Mouse (Mus musculus) gastrocnemius, adult 18-20 months (tissue): Measurements from ENCODE around the gene Papola. TPM values are rescaled to one million over a fixed set of nuclear protein-coding genes. Genes with fewer than 3 reads are reported as not detected.
"Not testable (repeated sequence)": the region's sequence is repeated elsewhere in the genome, so short reads cannot be mapped to it uniquely, and the experiment has no call there.

Source experiments
- DNase-seq: peaks from one replicate; pipeline ENCODE4 v3.0.0; 2021; ENCODE audit warnings: low spot score
- total RNA-seq, 2 experiments: library from RNA; stranded (reverse); gene quantifications; 2 replicates each; pipeline ENCODE4 v1.2.3; 2021

Gene Papola
- total RNA-seq, 2 experiments from 2014 or later, result 66.2 to 85.3 TPM

DNA sequence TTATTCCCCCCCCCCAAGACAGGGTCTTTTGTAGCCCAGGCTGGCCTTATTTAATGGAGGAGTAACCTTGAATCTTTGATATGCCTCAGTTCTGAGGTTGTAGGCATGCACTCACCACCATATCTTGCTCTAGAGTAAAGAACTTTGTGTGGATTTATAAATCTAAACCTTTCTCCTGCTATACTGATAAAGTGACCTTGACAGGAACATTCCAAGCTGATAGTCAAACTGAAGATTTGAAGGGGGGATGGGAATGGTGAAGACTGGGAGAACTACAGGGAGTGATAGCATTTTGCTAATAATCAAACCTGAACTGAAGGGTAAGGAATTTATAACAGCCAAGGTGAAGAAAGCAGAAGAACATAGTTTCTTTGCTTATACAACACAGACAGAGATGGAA lies 13.5 kb downstream of the Papola start:
- DNase-seq, result no peak

DNA sequence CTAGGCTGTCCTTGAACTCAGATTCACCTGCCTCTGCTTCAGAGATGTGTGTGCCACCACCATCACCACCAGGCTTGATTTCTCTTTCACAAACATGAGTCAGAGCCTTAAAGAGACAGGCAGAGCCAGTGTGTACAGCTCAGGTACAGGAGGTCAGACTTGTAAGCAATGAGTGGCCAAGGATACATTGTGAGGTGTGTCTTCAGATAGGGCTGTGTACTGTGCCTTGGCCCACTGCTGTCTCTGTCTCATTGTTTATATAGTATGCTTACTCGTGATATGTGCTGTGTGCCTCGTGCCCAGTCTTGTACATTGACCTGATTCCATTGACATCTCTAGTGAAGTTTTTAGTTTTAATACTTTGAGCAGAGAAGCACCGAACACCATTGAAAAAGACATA lies 21.3 kb downstream of the Papola start:
- no peak for DNase-seq

DNA sequence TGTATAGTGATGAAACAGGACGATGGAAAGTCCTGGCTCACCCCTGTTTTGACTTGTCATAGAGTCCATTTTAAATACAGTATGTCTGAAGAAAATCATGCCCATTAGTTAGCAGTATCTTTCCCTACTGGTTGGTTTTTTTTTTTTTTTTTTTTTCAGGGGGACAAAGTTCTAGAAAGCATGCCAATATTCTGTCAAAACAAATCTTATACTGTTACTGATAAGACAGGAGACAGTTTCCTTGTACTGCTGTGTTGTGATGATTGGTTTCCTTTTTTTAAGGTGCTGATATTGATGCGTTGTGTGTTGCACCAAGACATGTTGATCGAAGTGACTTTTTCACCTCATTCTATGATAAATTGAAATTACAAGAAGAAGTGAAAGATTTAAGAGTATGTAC lies 21.7 kb downstream of the Papola start:
- DNase-seq, result no peak

DNA sequence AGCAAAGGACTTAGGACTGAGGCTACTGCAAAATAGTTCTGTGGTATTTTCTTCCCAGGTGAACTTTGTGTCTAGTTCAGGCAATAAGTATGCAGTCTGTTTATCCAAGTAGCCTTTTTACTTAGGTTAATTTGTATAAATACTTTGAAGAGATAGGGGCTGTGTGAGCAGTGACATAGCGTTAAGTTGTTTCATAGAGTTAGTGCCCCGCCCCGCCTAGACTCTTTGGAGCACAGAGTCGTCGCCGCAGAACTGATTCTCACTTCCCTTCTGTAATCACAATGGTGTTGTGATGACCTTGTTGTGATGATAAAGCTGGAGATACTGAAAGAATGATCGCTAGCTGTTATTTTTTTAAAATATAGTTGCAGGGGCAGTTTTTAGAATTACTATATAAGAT lies 22.9 kb downstream of the Papola start:
- no peak for DNase-seq

DNA sequence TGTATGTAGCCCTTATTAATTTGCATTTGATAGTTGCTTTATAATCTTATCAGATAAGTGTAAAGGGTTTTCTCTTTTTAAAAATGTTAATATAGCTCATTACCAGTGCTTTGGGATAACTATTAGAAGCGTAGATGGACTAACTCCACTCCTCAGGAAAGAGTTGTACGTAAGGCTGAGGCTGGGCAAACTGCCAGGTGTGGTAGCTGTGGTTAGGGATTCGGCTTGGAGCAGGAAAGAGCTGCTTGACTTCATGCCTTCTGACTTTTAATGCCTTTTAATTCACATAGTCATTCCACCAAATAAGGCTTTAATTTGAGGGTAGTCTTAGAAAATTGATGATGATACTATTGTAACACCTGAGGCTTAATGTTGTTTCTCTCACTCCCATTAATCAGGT lies 24.5 kb downstream of the Papola start:
- no peak for DNase-seq

DNA sequence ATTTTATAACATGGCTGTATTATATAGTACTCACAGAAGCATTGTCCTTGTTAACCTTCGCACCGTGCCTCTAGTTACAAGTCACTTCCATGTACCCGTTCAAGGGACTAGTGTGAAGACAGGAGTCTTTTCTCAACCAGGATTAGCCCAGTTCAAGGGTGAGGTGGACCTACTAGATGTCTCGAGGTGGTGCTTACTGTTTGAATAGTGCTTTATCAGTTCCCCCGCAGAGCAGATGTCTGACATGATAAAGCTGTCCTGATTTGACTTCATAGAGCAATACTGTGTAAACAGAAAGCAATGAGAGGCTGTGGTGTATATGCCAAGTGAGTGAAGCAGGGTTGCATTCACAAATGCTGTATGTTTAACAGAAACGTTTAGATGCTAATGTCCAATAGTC lies 26.1 kb downstream of the Papola start:
- no peak for DNase-seq

DNA sequence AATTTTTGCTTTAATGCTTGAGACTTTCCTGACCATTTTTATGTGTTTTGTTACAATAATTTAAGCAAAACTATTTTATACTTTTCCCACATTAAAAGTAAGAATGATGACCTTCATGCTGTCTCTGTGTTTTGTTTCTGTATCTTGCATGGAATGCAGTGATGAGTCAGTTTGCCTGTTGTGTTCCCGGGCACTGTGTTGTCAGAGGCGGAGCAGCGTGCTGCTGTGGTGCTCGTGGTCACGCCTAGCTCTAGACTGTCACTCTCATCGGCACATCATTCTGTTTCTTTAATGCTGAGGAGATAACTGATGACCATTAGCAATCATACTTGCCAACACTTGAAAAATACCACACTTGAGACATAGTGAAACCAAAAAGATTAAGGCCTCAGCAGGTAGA lies 29.5 kb downstream of the Papola start:
- no peak for DNase-seq

DNA sequence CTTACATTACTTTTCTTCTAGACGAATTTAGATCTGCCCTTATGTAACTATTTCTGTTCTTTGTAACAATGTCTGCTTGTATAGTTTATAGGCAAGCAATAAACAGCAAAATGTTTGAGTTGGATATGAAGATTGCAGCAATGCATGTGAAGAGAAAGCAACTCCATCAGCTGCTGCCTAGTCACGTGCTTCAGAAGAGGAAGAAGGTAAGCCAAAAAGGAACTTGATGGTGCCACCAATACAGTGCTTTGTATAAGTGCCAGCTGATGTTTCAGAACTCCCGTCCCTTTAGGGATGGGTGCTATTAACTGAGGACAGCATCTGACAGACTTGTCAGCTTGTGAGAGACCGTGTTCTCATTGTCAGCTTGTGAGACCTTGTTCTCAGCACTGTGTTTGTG lies 39.0 kb downstream of the Papola start:
- DNase-seq, result no peak

DNA sequence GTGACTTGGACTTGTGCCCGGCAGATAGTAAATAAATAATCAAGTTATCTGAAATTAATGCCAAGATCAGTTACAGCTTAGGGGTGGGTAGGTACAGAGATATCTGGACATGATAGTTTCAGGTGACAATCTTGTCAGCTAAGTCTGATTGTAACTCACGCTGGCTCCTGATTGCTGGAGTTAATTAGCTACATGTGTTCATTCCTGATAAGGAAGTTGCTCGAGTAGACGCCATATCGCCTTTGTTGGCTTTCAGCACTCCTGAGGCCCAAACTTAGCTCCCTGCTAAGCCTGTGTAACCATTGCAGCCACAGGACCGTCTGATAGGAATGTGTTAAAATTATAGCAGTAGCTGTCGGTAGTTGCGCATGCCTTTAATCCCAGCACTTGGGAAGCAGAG lies 40.2 kb downstream of the Papola start:
- no peak for DNase-seq

DNA sequence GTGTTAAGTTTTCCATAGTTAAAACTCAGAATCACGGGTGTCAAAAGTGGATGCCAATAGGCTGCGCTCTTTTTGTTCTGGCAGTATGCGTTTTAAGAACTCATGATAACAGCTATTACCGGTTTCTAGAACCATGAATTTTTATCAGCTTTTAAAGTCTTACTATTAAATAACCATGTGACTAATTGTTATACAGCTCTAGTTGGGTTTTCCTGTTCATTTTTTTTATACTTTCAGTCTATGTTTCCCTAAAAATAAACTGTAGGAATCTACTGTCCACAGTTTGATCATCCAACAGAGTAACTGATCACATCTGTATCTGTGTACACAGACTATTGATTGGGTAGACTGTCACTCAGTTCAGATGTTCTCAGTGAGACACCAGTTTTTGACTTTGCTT lies 40.8 kb downstream of the Papola start:
- no peak for DNase-seq

DNA sequence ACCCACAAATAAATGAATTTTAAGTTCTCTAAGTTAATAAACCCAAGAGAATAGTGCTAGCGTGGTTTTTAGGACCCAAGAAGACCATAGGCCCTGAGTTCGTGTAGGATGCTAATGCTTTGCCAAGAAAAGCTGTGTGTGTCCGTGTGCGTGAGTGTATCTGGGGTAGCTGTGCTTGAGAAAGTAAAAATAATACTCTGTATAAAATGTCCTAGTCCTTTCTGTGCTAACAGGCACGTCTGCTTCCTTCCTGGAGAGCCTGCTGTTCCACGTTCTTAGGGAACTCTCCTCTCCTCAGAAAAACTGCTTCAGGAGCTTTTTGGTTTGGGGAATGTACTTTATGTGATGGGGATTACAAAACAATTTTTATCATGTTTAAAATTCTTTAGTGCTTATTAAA lies 48.0 kb downstream of the Papola start:
- DNase-seq, result no peak

DNA sequence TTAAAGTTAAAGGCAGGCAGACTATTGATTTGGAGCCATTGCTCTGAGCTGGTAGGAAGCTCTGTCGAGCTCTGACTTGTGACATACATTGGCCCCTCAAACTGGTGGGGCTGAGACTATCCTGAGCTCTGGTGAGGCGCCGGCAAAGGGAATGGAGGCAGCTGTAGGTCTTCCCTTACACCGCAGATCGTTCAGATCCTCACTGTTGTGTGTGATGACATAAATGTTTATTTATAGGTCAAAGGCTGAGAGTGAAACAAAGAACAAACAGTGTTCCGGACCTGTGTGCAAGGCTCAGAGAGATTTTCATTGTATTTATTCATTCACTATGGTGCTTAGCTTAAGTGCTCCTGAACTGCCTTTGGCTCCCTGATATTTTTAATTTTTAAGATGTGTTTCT lies 50.4 kb downstream of the Papola start:
- no peak for DNase-seq

DNA sequence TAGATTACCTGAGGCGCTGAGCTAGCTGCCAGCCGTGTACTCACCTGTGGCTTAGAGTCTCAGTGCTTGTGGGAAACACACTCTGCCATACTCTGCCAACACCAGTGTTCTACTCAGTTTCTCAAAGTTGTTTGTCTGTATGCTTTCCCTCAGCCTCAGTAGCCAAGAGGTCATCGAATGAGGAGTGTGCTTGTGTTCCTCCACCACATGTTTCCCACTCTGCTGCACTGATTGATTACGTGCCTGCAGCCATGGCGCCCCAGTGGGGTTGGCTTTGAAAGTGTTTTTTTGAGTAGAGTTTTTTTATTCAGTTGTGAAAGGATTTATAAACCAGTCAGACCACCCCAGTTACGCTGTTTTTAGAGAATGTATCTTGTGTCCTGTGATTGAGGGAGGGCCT lies 51.1 kb downstream of the Papola start:
- no peak for DNase-seq

DNA sequence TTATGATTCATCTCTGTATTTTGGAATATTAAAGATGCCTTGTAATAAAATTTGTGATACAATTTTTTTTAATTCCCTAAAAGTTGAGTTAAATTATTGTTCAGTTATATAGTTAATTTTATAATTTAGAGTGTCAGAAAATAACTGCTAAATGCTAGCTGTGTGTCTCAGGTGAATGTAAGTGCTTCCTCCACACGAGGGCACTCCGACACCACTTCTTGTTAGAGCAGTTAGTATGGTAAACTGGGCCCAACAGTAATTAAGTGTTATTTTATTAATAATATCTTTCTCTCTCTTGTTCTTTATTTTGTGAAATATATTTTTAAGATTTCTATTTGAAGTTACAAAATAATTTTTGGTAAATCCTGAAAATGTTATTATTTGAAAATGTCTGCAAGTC lies 51.7 kb downstream of the Papola start:
- DNase-seq, result no peak

DNA sequence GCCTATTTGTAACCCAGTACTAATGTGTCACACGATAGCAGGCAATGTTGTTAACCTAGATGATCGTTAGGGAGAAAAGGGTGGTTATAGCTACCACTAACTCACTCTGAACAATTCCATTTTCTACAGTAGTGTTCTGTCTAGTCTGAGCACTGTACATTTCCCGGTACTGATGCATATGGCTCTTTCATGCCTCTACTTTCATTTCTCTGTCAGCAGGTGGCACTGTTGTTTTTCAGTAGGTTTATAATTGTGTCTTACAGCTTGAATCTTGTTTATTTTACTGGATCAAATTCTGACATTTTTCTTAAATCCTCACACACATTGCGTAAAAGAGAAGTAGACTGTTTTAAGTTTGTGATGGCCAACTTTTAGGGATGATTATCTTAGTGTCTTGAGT lies 54.6 kb downstream of the Papola start:
- DNase-seq, result no peak

DNA sequence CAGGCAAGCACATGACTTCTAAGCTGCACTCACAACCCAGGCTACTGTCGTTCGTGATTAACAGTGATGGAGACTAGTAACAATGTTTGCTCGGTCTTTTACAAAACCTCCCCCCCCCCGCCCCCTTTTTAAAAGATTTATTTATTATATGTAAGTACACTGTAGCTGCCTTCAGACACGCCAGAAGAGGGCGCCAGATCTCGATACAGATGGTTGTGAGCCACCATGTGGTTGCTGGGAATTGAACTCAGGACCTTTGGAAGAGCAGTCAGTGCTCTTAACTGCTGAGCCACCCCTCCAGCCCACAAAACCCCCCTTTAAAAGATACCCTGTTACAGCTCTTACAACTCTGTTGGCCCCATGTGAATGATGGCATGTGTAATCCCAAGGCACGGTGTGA lies 56.1 kb downstream of the Papola start:
- not testable (repeated sequence) for DNase-seq

DNA sequence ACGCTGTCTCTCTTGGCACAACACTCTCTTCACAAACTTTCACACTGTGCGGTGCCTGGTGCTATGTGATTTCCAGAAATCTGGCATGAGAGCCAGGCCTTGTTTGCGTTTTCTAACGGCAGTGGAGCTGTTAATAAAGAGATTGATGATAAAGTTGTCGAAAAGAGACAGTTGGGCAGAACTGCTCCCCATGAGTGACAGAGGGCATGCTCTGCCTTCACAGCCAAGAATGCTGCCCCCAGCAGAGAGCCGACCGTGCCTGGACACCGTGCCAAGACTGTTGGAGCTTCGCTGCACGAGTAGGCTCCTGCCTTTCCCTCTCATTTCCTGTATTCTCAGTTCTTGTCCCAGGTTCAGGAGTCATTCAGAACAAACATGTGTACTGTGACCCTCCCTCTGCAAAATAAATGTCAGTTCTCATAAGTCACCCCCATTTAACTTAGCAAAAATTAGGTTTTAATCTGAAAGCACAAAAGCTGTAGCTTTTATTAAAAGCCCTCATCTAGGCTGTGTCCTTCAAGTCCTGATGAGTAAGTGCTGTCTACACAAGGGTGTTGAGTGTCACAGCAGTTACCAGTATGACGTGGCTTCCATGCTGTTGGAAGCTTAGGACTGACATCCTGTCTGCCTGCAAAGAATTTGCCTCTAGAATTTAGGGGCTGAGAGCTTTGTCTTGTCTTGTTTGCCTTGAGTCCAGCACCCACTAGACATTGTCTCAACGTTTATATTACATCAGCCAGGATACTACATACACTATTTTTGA lies 58.9 kb downstream of the Papola start:
- DNase-seq, result no peak

DNA sequence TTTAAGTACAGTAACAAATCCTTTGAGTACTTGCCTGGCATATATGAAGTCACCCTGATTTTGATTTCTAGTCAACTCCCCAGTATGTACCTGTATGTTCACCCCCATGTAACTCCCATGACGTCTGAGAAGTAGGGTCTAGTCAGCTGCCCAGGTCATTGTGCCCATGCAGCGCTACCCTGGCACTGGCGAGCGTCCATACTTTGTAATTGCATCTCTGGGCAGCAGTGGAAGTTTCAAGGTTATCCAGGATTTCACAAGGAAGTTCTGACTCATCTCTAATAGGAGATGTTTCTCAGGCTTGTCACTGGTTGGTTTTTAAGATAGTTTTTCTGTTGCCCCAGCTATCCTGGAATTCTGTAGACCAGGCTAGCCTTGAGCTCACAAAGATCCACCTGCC lies 59.9 kb downstream of the Papola start:
- peak; percentile 37 for DNase-seq

DNA sequence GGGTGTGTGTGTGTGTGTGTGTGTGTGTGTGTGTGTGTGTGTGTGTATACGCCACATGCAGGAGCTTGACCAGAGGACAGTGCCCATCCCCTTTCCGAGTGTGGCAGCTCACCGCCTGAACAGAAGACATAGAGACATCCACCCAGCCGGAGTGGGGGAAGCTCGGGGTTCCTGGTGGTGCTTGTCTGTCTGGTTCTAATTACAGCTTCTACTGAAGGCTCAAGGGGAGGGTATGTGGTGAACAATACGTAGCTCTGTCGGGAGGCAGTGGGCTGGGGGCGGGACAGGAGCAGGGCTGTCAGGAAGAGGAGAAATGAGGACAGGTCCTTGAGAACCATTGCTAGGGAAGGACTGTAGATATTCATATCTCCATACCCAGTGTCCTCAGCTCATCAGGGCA lies 64.6 kb downstream of the Papola start:
- no peak for DNase-seq

DNA sequence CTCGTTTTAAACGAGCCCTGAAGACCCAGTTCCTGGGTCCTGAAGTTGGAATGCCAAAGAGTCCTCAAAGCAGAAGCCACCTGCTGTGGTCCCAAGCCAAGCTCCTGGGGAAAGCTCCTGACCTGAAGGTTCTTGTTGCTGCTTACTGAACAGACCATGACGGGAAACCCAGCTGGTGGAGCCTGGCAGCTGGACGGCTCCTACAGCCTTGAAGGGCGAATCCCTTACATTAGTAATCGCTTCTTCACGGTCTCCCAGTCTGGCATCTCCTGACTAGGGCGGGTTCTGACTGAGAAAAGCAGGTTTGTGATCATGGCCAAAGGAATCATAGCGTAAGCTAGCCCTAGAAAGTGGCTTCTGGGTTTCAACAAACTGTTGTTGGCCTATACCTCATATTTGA lies 66.2 kb downstream of the Papola start:
- DNase-seq, result no peak

DNA sequence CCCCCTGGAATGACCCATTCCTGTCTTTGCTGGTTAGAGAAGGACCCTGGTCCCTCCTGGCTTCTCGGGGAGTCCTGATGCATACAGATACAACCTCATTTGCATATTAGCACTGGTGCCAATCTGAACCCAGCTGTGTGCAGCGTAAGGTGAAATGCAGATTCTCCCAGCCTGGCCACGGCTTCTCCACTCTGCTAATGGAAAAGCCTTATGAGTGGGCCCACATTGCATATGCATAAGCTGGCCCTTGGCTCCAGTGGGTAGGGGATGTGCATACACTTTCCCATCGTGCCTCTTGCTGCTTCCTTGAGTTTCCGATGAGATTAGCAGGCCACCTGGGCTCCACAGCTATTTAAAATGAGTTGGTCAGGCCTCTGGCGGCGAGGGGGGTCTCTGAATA lies 68.3 kb downstream of the Papola start:
- DNase-seq, result no peak

DNA sequence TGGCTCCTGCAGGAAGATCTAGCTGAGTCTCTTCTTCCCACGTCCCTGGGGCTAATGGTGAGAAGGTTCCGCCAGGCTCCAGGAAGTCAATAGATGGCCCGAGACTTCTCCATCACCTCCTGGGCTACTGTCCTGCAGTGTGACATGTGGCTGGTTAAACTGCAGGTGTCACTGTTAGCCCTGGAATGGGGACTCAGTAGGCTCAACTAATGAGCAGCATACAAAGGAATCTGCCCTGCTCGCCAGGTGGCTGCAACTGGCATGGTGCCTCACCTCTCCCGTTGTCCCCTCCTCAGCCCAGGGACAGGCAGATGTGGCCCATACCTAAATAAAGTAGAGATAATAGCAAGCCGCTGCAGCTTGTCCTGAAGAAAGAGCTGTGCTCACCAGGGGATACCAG lies 70.1 kb downstream of the Papola start:
- no peak for DNase-seq

DNA sequence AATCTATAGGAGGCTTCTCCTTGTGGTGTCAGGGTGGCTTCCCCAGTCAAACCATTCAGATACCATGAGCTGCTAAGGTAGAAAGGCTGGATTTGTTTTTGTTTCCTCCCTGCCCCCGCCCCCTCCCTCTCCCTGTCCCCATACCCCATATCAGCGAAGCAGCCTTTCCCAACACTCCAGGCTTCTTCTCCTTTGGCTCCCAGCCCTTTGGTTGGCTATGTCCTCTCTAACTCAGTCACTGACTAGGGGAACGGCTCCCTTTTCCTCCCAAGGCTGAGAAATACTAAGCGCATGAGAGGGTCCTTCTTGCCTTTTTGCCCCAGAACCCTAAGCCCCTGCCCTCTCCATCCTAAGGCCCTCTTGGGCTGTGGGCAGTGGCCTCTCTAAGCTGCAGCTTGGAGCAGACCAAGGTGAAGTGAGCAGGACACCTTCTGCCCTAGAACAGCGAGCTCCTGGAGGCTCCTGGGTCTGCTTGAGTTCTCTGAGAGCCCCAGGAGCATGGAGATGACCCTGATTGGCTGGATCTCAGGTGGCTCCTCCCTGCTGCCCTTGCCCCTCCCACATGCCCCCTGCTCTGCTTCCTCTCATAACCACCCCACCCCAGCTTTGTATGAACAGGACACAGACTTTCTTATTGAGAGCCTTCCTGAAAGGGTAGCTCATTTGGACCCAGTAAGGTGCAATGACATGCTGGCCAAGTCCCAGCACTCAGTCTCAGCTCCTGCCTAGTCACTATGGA lies 73.6 kb downstream of the Papola start:
- no peak for DNase-seq
